Mouse (Mus musculus) olfactory bulb, adult 2 months (tissue): Measurements from ENCODE around the gene Meltf. TPM values are rescaled to one million over a fixed set of nuclear protein-coding genes. Genes with fewer than 3 reads are reported as not detected.
"Not testable (repeated sequence)": the region's sequence is repeated elsewhere in the genome, so short reads cannot be mapped to it uniquely, and the experiment has no call there.

Experiments
- H3K27ac ChIP-seq: fragments of 200-500 bp; 2 replicates; pipeline ENCODE4 v1.5.1; 2012; ENCODE audit warnings: low read depth, low read length; ENCODE audit not compliant: insufficient read depth
- H3K4me1 ChIP-seq: fragments of 200-500 bp; 2 replicates; pipeline ENCODE4 v1.6.1; 2012; ENCODE audit warnings: low read length; ENCODE audit not compliant: control insufficient read depth, insufficient read depth
- H3K4me3 ChIP-seq: fragments of 200-500 bp; 2 replicates; pipeline ENCODE4 v1.5.1; 2012; ENCODE audit warnings: mild to moderate bottlenecking, low read depth, low read length, moderate library complexity; ENCODE audit not compliant: insufficient read depth
- CTCF ChIP-seq: fragments of 200-500 bp; IDR thresholded peaks from 2 replicates; pipeline ENCODE4 v1.5.1; 2012; ENCODE audit warnings: low read depth, mild to moderate bottlenecking, low read length, moderate library complexity; ENCODE audit not compliant: insufficient read depth
- POLR2A ChIP-seq: fragments of 200-500 bp; IDR thresholded peaks from 2 replicates; pipeline ENCODE4 v1.6.1; 2012; ENCODE audit warnings: mild to moderate bottlenecking, low read depth, low read length, moderate library complexity; ENCODE audit not compliant: insufficient read depth
- WGBS: fragments of 180-500 bp; shearing (Covaris S2); methylation state at CpG from one replicate; pipeline ENCODE4 v1.1.7; 2018; 5-methylcytosine and 5-hydroxymethylcytosine counted together
- polyA plus RNA-seq: library from polyadenylated mRNA; stranded (reverse); fragments of >200 nt; gene quantifications from 2 replicates; pipeline ENCODE4 v1.2.4, GENCODE M21; 2012; ENCODE audit warnings: low replicate concordance; ENCODE audit not compliant: missing spikeins, insufficient read depth, insufficient read length

Gene Meltf
- polyA plus RNA-seq, 1 experiment: not detected

DNA sequence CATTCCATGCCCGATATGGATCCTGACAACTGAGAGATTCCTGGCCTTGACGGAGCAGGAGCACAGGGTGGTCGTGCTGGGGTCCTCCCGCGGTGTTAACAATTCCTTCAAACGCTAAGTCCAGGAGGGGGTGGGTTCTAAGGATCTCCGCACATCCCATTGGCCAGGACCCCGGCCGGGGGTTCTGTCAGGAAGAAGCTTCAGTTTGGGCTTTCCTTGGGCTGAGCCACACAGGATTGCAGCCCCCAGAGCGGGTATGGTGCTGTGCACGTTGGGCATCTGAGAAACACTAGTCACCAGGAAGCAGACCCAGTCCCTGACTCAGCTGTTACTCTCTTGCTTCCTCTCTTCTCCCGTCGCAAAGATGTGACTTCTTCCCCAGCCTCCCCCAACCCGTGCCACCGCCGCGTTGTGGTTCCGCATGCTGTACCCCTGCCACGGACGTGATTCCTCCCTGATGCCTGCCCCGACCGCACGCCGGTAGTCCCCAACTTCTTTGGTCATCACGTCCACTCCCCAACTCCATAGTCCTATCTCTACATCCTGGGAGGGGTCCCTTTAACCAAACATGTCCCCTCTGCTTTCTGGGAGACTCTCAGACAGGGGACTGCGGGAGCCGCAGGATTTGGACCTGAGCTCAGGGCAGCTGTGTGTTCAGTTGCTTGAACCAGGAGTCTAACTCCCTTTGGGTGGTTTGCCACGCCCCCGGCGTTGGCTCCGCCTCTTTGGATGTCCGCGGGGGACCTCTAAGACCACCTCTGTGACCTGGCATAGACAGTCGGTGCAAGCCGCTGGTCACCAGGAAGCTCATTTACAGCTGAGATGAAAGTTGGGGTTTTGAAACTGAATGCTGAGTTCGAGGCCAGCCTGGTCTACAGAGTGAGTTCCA lies 56.7 kb downstream of the Meltf start:
- Histone ChIP-seq H3K4me1 (peaks cover 26% of the 10 kb centered on the region), H3K27ac (no peak overlapping the region; the same call in 1 of the 2 replicates), H3K4me3 (peak overlapping the region; percentile 47)
- 8% methylated on average over 36 of the region's 36 CpGs for WGBS
- TF ChIP-seq POLR2A: no peak
- no peak for TF ChIP-seq CTCF

DNA sequence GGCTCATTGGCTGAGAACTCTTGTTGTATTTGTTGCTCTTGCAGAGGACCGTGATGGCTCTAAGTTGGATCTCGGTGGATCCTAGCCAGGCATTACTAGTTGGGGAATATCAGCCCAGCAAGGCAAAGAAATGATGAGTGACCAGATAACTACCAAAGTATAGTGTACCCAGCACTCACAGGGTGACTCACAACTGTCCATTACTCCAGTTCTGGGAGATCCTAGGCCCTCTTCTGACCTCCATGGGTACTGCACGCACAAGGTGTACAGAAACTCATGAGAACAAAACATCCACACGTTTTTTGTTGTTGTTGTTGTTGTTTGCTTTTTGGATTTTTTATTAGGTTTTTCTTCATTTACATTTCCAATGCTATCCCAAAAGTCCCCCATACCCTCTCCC lies 58.0 kb downstream of the Meltf start:
- Histone ChIP-seq H3K4me1 (peaks cover 26% of the 10 kb centered on the region), H3K4me3 (no peak overlapping the region), H3K27ac (no peak overlapping the region)
- WGBS: 86% methylated on average over 4 of the region's 4 CpGs
- TF ChIP-seq CTCF (no peak), POLR2A (no peak)

DNA sequence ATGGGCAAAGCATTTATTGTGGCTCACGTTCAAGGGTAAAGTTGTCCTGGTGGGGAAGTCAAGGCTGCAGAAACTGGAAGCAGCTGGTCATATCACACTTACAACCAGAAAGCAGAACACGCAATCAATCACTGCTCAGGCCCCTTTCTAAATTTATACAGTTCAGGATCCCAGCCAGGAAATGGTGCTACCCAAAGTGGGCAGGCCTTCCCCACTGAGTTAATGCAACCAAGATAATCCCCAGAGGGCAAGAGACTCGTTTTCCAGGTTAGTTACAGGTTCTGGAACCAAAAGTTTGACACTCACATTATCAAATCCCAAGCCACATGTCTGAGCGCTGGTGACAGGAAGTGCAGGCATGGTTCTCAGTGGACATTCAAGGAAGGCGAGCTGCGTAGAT lies 60.2 kb downstream of the Meltf start:
- H3K27ac ChIP-seq: no peak overlapping the region
- no peak overlapping the region for H3K4me3 ChIP-seq
- TF ChIP-seq POLR2A (no peak), CTCF (no peak)
- 75% methylated on average over 6 of the region's 6 CpGs for WGBS
- peaks cover 18% of the 10 kb centered on the region for H3K4me1 ChIP-seq

DNA sequence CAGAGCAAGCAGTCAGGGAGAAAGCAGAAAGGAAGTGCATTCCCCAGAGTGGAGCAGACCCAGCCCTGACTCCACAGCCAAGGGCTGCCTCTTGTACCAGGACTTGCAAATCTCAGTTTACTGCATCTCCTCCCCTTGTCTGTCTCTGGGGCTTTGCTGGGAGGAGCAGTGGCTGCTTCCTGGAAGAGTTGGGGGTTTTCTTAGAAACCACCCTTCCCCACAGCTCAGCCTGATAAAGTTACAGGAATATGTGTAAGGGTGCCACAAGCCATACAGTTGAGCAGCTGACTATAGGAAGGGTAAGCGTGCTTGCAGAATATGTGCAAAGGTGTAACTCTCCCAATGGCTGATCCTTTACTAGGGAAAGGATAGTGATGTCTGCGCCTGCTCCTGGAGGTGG lies 62.0 kb downstream of the Meltf start:
- Histone ChIP-seq H3K4me3 (no peak overlapping the region), H3K27ac (no peak overlapping the region), H3K4me1 (peaks cover 19% of the 10 kb centered on the region)
- no peak for TF ChIP-seq POLR2A
- no peak for TF ChIP-seq CTCF
- 82% methylated on average over 2 of the region's 2 CpGs for WGBS

DNA sequence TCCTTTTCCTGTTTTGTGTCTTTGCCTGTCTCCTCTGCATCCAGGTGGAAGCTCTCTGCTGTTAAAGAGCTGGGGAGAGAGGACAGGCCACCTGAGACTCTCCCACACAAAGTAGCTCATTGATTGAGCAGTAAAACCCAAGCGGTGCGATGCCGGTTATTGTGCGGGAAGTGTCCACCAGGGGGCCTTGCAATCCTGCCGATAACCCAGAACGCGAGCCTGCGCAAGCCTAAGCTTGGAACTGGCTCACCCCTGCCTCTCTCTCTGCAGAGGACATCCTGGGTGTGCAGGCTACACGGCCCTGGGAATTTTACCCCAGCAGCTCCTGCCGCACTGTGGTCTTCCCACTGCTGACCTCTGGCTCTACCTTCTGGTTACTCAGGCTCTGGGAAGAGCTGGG lies 65.4 kb downstream of the Meltf start:
- Histone ChIP-seq H3K4me1 (peaks cover 24% of the 10 kb centered on the region), H3K27ac (no peak overlapping the region), H3K4me3 (no peak overlapping the region; the same call in 1 of the 2 replicates)
- WGBS: 4% methylated on average over 10 of the region's 10 CpGs
- TF ChIP-seq POLR2A (no peak), CTCF (peak; percentile 55; the same call in 1 of the 2 replicates)

DNA sequence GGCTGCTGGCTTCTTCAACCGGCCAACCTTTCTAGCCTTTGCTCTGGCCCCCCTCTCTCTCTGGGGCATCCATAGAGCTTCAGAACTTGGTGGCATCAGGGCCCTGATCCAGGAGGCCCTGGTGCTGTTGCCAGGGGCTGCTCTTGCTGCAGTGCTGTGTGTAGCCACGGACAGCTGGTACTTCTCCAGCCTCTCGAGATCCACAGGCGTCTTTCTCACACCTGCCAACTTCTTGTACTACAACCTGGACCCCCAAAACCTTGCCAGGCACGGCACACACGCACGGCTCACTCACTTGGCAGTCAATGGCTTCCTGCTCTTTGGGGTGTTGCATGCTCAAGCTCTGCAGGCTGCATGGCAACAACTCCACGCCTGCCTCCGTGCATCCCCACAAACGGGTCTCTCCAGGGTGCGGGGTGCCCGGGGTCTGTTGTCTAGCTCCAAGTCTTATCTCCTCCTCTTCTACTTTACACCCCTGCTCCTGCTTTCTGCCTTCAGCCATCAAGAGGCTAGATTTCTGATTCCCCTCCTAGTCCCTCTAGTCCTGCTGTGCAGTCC lies 66.2 kb downstream of the Meltf start:
- TF ChIP-seq POLR2A (no peak), CTCF (no peak)
- 87% methylated on average over 12 of the region's 12 CpGs for WGBS
- Histone ChIP-seq H3K4me1 (peaks cover 24% of the 10 kb centered on the region), H3K27ac (no peak overlapping the region), H3K4me3 (no peak overlapping the region)

DNA sequence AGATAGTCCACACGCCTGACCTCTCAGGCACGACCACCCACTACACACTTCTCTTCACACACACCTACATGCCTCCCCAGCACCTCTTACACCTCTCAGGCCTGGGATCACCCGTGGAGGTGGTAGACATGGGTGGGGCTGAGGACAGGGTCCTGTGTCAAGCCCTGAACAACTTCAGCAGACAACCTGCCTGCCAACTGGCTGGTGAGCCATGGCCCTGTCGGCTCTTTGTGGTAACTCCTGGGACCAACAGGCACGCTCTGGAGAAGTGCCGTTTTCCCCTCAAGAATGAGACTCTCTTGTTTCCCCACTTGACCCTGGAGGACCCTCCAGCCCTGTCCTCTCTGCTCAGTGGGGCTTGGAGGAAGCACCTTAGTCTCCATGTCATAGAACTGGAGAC lies 66.8 kb downstream of the Meltf start:
- 86% methylated on average over 6 of the region's 6 CpGs for WGBS
- H3K4me1 ChIP-seq: peaks cover 24% of the 10 kb centered on the region
- H3K27ac ChIP-seq: no peak overlapping the region
- H3K4me3 ChIP-seq: no peak overlapping the region
- TF ChIP-seq POLR2A (no peak), CTCF (no peak)

DNA sequence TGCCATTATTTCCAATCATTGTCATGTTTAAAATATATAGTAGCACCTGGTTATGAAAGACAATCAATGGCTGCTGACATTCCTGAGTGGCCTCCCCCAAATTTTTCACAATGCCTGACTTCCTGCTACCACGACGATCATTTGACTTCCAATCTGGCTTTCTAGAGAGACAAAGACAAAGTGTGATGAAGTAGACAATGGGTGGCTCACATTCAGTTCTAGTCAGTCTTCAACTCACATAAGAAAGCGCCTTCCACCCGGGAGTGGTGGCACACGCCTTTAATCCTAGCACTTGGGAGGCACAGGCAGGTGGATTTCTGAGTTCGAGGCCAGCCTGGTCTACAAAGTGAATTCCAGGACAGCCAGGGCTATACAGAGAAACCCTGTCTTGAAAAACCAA lies 67.4 kb downstream of the Meltf start:
- not testable (repeated sequence) for H3K27ac ChIP-seq, H3K4me3 ChIP-seq
- peaks cover 24% of the 10 kb centered on the region for H3K4me1 ChIP-seq
- WGBS: 86% methylated on average over 6 of the region's 6 CpGs

DNA sequence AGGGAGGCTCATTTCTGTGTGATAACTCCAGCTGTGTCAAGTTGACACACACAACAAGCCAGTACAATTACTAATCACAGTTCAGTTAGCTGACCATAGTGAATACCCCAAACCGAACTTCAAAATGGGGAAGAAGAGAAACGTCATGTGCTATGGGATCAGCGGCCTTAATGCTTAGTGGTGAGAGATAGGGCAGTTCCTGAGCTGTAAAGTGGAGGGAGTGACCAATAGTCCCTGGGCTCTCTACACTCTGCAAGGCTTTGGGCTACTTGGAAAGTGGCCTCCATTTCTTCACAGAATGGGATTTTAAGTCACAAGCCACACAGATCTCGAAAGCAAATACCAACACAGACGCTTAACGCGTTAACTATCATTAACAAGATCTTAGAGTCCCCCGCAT lies 68.7 kb downstream of the Meltf start:
- WGBS: 13% methylated on average over 8 of the region's 8 CpGs
- Histone ChIP-seq H3K27ac (no peak overlapping the region), H3K4me1 (peaks cover 24% of the 10 kb centered on the region), H3K4me3 (peak overlapping the region; percentile 60)
- no peak for TF ChIP-seq POLR2A

DNA sequence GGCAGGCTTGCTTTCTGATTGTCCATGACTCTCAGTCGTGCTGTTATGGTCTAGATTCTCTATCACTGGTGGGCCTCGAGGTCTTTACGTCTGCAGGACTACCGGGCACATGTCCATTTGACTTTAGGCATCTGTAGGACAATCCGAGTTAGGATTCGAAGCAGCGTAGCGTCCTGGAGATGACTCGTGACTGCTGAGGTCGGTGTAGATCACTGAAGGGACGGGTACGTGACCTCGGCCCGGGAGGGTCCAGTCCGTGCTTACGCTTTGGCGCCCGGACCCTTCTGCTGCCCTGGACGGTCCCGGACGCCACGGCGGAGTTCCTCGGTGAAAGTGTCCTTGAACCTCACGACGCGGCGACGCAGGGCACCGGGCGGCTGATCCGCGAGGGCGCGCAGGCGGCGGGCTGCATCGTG lies 69.3 kb downstream of the Meltf start:
- Histone ChIP-seq H3K4me3 (peak overlapping the region; percentile 60), H3K27ac (peak overlapping the region; percentile 62), H3K4me1 (peaks cover 24% of the 10 kb centered on the region)
- TF ChIP-seq CTCF (no peak), POLR2A (no peak)
- under 1% methylated on average over 38 of the region's 38 CpGs for WGBS
